Mouse (Mus musculus): ENCODE measurements at regions not wholly inside any gene's neighbourhood (a gene's known extent, or its start where the extent isn't known, plus 50 kb on each side); places are given as distances from the start of the nearest gene placed in this dataset.

DNA sequence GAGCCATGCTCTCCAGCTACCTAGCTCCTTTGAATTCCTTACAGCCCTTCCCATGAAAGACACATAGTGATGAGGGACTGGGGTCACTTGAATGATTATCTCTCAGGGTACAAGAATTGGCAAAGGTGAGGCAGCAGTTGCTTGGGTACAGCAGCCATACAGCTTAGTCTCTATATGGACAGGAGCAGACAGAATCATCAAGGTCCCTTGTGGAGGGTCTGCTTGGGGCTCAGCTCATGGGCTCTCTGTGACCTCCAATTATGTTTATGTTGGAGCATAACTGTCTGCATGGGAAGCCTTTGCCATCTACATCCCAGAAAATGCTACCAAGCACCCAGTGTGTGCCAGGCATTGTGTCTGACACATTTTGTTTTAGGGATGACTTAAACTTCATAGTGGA, 118.4 kb upstream of the Lhcgr start:
- DNase-seq (ENCODE audit: low spot score), result no peak

DNA sequence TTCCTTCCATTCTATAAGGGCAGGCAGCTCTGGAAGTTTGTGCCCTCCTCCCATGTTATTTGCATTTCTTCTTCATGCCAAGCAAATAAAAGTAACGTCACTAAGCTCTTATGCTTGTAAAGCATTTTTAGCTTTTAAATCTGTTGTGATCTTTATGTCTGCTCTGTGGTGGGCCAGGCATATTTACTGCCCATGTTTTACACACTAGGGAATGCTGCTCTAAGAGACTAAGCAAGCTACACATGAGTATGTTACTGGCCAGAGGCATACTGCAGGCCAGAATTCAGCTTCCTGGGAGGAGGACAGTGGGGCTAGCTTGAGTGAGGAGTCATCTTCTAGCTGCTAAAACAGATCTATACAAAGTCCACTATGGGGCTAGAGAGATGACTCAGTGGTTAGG, 110.0 kb upstream of the Lhcgr start:
- DNase-seq (ENCODE audit: low spot score), result no peak

GRCm38 (mm10) chr17:88900904-88901303, 109.1 kb upstream of the Lhcgr start:
- DNase-seq (ENCODE audit: low spot score), result no peak

DNA sequence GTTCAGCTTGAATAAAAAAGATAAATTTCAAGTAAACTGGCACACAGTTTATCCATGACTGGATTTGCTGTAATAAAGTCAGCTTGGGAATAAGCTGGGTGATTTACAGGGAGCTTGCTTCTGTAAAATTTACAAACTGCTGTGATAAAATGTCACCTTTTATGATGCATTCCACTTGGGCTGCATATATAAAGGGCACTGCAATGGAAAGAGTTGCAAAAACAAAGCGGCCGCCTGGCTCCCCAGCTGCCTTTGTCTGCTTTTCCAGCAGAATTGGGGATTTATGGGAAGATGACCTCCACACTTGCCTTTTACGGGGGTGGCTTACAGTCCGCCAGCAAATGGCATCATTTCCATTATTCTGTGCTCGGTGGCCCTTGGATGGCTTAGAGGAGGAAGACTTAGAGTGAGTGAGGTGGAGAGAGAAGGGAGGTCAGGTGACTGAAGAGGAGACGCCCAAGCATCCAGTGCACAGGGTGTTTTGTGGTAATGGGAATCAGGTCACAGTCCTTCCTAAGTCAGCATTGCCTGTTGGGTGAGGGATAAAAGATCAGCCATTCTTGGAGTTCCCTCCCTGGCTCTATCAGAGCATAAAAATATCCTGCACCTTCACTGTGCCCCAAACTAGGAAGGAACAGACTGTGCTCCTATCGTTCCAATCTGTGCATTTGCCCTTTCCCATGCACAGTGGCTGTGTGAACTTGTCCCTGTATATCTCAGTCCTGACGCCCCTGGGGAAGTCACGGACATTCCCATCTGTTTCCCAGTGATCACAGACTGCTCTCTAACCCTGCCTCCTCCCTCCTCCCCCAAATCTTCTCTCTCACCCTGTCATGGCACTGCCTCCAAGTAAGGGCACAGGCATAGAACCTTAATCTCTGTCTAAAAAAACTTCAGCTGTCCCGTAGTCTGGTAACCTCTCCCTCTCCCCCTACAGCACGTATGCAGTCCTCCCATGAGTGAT, 107.2 kb upstream of the Lhcgr start:
- no peak for DNase-seq (ENCODE audit: low spot score)

GRCm38 (mm10) chr17:88893451-88893850, 101.7 kb upstream of the Lhcgr start:
- DNase-seq (ENCODE audit: low spot score), result no peak

GRCm38 (mm10) chr17:88885526-88885925, 93.7 kb upstream of the Lhcgr start:
- no peak for DNase-seq (ENCODE audit: low spot score)

GRCm38 (mm10) chr17:88879736-88880135, 87.9 kb upstream of the Lhcgr start:
- DNase-seq (ENCODE audit: low spot score), result no peak

DNA sequence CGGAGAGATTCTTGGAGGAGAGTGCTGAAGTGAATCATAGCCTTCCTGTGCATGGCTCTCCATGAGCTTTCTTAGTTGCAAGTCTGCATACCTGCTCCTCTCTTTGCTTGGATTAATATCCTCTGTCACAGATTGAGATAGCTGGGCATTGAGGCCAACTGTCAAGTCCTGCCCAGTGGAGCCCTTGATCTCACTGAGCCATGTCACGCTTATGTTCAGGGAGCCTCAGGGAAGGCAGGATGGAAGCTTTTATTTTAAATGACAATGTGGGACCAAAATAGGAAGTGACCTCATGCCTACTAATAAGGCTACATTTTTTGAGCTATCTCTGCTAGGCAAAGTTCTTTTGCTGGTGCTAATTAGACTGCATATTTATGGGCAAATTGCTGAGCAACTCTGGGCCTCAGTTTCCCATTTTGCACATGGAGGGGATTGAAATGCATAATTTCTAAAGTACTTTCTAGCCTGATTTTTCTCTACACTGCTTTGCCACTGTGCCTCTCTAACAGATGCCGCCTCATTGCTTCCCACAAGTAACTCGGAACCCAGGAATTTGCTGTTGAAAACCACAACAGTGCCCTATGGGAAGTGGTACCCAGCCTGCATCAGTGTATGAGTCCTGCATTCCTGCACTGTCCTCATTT, 78.7 kb upstream of the Lhcgr start:
- no peak for DNase-seq (ENCODE audit: low spot score)

DNA sequence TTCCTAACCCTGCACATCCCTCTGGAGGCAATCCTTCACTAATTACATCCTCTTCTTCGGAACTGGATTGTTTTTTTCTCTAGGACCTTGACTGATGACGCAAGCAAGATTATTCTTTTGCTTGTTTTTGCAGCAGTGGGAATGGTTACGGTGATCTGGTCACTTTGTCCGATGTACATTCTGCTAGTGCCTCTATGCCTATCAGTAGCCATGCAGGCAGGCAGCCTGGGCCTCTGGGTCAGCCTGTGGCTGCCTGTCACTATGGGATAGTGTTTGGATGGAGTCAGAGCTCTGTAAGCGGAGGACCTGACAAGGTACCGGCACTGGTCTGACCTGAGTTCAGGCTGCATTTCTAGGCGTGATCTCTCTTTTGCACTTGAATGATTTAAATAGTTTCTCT, 72.8 kb upstream of the Lhcgr start:
- DNase-seq (ENCODE audit: low spot score), result no peak

DNA sequence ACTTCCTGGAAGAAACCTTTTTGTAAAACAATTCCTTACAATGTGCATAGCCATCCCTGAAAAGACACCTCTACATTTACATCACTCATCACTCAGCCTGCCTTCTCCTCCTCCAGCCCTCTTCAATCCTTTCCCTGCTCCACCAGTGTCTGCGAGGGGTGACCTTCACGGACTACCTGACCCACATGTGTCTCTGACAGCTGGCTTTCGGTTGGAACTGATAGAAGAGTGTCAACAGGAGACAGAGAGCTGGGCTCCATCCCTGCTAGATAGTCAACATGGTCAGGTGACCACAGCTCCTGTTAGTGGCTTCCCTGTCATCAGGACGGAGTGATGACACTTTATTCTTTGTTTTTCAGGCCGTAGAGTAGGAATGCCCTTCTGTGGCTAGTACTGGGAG, 72.4 kb upstream of the Lhcgr start:
- DNase-seq (ENCODE audit: low spot score), result no peak

GRCm38 (mm10) chr17:88861128-88861527, 69.3 kb upstream of the Lhcgr start:
- no peak for DNase-seq (ENCODE audit: low spot score)

GRCm38 (mm10) chr17:88860576-88860975, 68.8 kb upstream of the Lhcgr start:
- DNase-seq (ENCODE audit: low spot score), result no peak

GRCm38 (mm10) chr17:88858666-88859065, 66.9 kb upstream of the Lhcgr start:
- peak; percentile 10 for DNase-seq (ENCODE audit: low spot score)

- no peak for DNase-seq (ENCODE audit: low spot score)
These were observed 55.5 kb upstream of the Lhcgr start for GRCm38 (mm10) chr17:88847255-88847654.

- DNase-seq (ENCODE audit: low spot score), result no peak
These were observed 53.5 kb upstream of the Lhcgr start for GRCm38 (mm10) chr17:88845278-88845677.
